Mouse (Mus musculus) CH12.LX (cell line): Measurements from ENCODE around the gene Gpr179. TPM values are rescaled to one million over a fixed set of nuclear protein-coding genes. Genes with fewer than 3 reads are reported as not detected.

Experiments used
- DNase-seq: peaks from one replicate; pipeline ENCODE4 v3.0.0-alpha.2; 2013; ENCODE audit errors: extremely low read depth
- H3K27ac ChIP-seq: 2 replicates; pipeline ENCODE4 v1.5.1; 2012; ENCODE audit warnings: low read depth, mild to moderate bottlenecking, control low read depth, moderate library complexity; ENCODE audit not compliant: insufficient read depth
- H3K27me3 ChIP-seq: replicated peaks from 2 replicates; pipeline ENCODE3; 2012; ENCODE audit warnings: inconsistent platforms
- H3K36me3 ChIP-seq, 2 experiments: replicated peaks in 1 of 2; 2 replicates each; pipeline versions ENCODE3 to v1.6.1; 2012; ENCODE audit warnings: inconsistent platforms in 1 of 2, low read length in 1 of 2, mild to moderate bottlenecking in 1 of 2, mixed read lengths in 1 of 2, moderate library complexity in 1 of 2; ENCODE audit not compliant: control insufficient read depth in 1 of 2, insufficient read depth in 1 of 2
- H3K4me1 ChIP-seq, 2 experiments: 2 replicates each; pipeline ENCODE4 v1.6.1; 2012; ENCODE audit warnings: inconsistent platforms in 1 of 2, moderate library complexity in 1 of 2; ENCODE audit not compliant: insufficient read depth in 2 of 2, control insufficient read depth in 1 of 2
- H3K4me2 ChIP-seq: 2 replicates; pipeline ENCODE4 v1.6.1; 2012; ENCODE audit warnings: low read depth, mild to moderate bottlenecking, control low read depth; ENCODE audit not compliant: poor library complexity, insufficient read depth, severe bottlenecking
- H3K4me3 ChIP-seq, 3 experiments: fragments of 150-350 bp in 1 of 3; sonication (generic) in 1 of 3; replicated peaks in 1 of 3; 2 replicates each; pipeline versions ENCODE3 to v1.5.1; 2011 to 2012; ENCODE audit warnings: low read depth in 2 of 3, low read length in 2 of 3, mild to moderate bottlenecking in 2 of 3, moderate library complexity in 2 of 3, control low read depth in 1 of 3, improper control_type of control experiment in 1 of 3, inconsistent platforms in 1 of 3, mixed read lengths in 1 of 3; ENCODE audit not compliant: poor library complexity in 1 of 3
- H3K79me2 ChIP-seq: replicated peaks from 2 replicates; pipeline ENCODE4 v1.6.1; 2012; ENCODE audit warnings: mild to moderate bottlenecking, moderate library complexity; ENCODE audit not compliant: control insufficient read depth, poor library complexity, insufficient read depth, severe bottlenecking; ENCODE audit errors: extremely low read depth
- H3K9ac ChIP-seq: 2 replicates; pipeline ENCODE4 v1.6.1; 2012; ENCODE audit warnings: low read depth, mild to moderate bottlenecking, control low read depth, moderate library complexity; ENCODE audit not compliant: insufficient read depth
- H3K9me3 ChIP-seq: replicated peaks from 2 replicates; pipeline ENCODE3; 2012; ENCODE audit warnings: low read length, inconsistent platforms, mixed read lengths
- BHLHE40 ChIP-seq: IDR thresholded peaks from 2 replicates; pipeline ENCODE4 v1.6.1; 2011; ENCODE audit warnings: mild to moderate bottlenecking, low read depth, low read length, improper control_type of control experiment
- CHD2 ChIP-seq: IDR thresholded peaks from 2 replicates; pipeline ENCODE4 v1.6.1; 2011; ENCODE audit warnings: low read length, improper control_type of control experiment
- ETS1 ChIP-seq: conservative IDR thresholded peaks from 2 replicates; pipeline ENCODE4 v1.6.1; 2012; ENCODE audit warnings: low read depth, mild to moderate bottlenecking, inconsistent platforms, low read length, improper control_type of control experiment, moderate library complexity
- HCFC1 ChIP-seq: IDR thresholded peaks from 2 replicates; pipeline ENCODE4 v1.6.1; 2012; ENCODE audit warnings: low read depth, mild to moderate bottlenecking, inconsistent platforms, low read length, improper control_type of control experiment
- IRF4 ChIP-seq: IDR thresholded peaks from 2 replicates; pipeline ENCODE4 v1.6.1; 2014; ENCODE audit warnings: low read depth, mild to moderate bottlenecking, inconsistent platforms, low read length, improper control_type of control experiment
- JUND ChIP-seq: conservative IDR thresholded peaks from 2 replicates; pipeline ENCODE4 v1.6.1; 2011; ENCODE audit warnings: low read depth, low read length, improper control_type of control experiment
- MAFK ChIP-seq: IDR thresholded peaks from 2 replicates; pipeline ENCODE4 v1.6.1; 2011; ENCODE audit warnings: low read length, improper control_type of control experiment; ENCODE audit not compliant: insufficient replicate concordance
- MXI1 ChIP-seq: IDR thresholded peaks from 2 replicates; pipeline ENCODE4 v1.6.1; 2011; ENCODE audit warnings: mild to moderate bottlenecking, low read depth, low read length, improper control_type of control experiment
- MYC ChIP-seq: IDR thresholded peaks from 2 replicates; pipeline ENCODE4 v1.6.1; 2011; ENCODE audit warnings: low read depth, mild to moderate bottlenecking, improper control_type of control experiment, low read length
- NELFE ChIP-seq: IDR thresholded peaks from 2 replicates; pipeline ENCODE4 v1.6.1; 2011; ENCODE audit warnings: low read depth, low read length, improper control_type of control experiment
- NRF1 ChIP-seq: IDR thresholded peaks from 2 replicates; pipeline ENCODE4 v1.6.1; 2014; ENCODE audit warnings: low read depth, mild to moderate bottlenecking, inconsistent platforms, low read length, improper control_type of control experiment, moderate library complexity
- POLR2AphosphoS2 ChIP-seq: IDR thresholded peaks from 2 replicates; pipeline ENCODE4 v1.6.1; 2011; ENCODE audit warnings: low read depth, low read length, improper control_type of control experiment
- RCOR1 ChIP-seq: conservative IDR thresholded peaks from 2 replicates; pipeline ENCODE4 v1.6.1; 2012; ENCODE audit warnings: low read depth, mild to moderate bottlenecking, inconsistent platforms, low read length, improper control_type of control experiment
- SIN3A ChIP-seq: IDR thresholded peaks from 2 replicates; pipeline ENCODE4 v1.6.1; 2012; ENCODE audit warnings: low read length, improper control_type of control experiment, inconsistent platforms
- SMC3 ChIP-seq: IDR thresholded peaks from 2 replicates; pipeline ENCODE4 v1.6.1; 2011; ENCODE audit warnings: low read depth, low read length, improper control_type of control experiment
- USF1 ChIP-seq: IDR thresholded peaks from 2 replicates; pipeline ENCODE4 v1.6.1; 2014; ENCODE audit warnings: low read depth, mild to moderate bottlenecking, inconsistent platforms, low read length, improper control_type of control experiment
- USF2 ChIP-seq: conservative IDR thresholded peaks from 2 replicates; pipeline ENCODE4 v1.6.1; 2011; ENCODE audit warnings: low read depth, low read length, improper control_type of control experiment
- ZC3H11A ChIP-seq: IDR thresholded peaks from 2 replicates; pipeline ENCODE4 v1.6.1; 2012; ENCODE audit warnings: low read depth, mild to moderate bottlenecking, inconsistent platforms, low read length, improper control_type of control experiment
- ZMIZ1 ChIP-seq: IDR thresholded peaks from 2 replicates; pipeline ENCODE4 v1.6.1; 2012; ENCODE audit warnings: low read depth, mild to moderate bottlenecking, inconsistent platforms, low read length, improper control_type of control experiment
- dilution Hi-C: fragments of 300-500 bp; cut with MboI; formaldehyde crosslinking; loops from 2 replicates; pipeline ENCODE4 v1.14.3; 2020; ENCODE audit warnings: low sequenced_read_pairs; ENCODE audit not compliant: extremely low pct_unique_long_range_greater_than_20kb, extremely low pct_ligation_motif_present
- in situ Hi-C: fragments of 300-500 bp; cut with MboI; formaldehyde crosslinking; loops from 3 replicates; pipeline ENCODE4 v1.14.3; 2019; ENCODE audit warnings: low sequenced_read_pairs, low pct_ligation_motif_present, low pct_unique_long_range_greater_than_20kb, mixed read lengths
- polyA plus RNA-seq: library from polyadenylated mRNA; unstranded; fragments of >175 nt; gene quantifications from 2 replicates; pipeline ENCODE4 v1.2.1, GENCODE M21; 2012; ENCODE audit warnings: low read depth; ENCODE audit not compliant: insufficient read length
- total RNA-seq, 2 experiments: library from RNA; depleted of rRNA; stranded (reverse); fragments of 300-350 nt in 1 of 2; fragments of >200 nt in 1 of 2; gene quantifications; 2 replicates each; pipeline ENCODE4 v1.2.3; 2012 to 2014

Gpr179 gene
- total and polyA plus RNA-seq, 3 experiments: 0.03 to 0.08 TPM; not detected in 1

DNA sequence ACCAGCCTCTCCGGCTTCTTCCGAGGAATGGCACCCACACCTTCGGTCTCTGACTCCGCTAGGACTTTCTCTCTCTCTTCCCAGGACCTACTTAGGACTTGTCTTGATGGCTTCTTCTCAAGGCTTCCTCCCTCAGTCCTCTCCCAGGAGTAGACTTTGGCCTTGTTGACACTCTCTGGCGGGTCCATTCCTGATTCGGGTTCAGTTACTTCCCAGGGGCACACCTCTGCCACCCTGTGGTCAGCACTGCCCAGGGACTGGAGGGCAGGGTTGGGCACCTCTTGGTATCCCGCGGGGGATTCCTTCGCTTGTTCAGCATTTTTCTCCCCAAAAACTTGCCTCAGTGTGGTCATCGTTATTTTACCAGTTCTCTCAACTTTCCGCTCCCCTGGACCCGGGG is 14.5 kb downstream of the Gpr179 start:
- no peak overlapping the region for H3K4me3 ChIP-seq
- peaks cover 0 to 9% of the 10 kb centered on the region in 2 experiments for H3K36me3 ChIP-seq
- peaks cover 21 to 46% of the 10 kb centered on the region in 2 experiments for H3K4me1 ChIP-seq
- DNase-seq: no peak
- no peaks in the 10 kb centered on the region for H3K79me2 ChIP-seq
- no peak overlapping the region for H3K4me2 ChIP-seq
- no peak for TF ChIP-seq ZC3H11A
- TF ChIP-seq ZMIZ1: no peak
- TF ChIP-seq NRF1: no peak
- no peak for TF ChIP-seq HCFC1
- TF ChIP-seq MXI1: no peak
- no peak for TF ChIP-seq RCOR1
- no peak for TF ChIP-seq SMC3
- no peaks in the 10 kb centered on the region for H3K27me3 ChIP-seq
- H3K9me3 ChIP-seq: no peaks in the 10 kb centered on the region
- no peak overlapping the region for H3K27ac ChIP-seq
- dilution Hi-C loops: no loop called here
- H3K9ac ChIP-seq: no peak overlapping the region
- in situ Hi-C loops: no loop called here

DNA sequence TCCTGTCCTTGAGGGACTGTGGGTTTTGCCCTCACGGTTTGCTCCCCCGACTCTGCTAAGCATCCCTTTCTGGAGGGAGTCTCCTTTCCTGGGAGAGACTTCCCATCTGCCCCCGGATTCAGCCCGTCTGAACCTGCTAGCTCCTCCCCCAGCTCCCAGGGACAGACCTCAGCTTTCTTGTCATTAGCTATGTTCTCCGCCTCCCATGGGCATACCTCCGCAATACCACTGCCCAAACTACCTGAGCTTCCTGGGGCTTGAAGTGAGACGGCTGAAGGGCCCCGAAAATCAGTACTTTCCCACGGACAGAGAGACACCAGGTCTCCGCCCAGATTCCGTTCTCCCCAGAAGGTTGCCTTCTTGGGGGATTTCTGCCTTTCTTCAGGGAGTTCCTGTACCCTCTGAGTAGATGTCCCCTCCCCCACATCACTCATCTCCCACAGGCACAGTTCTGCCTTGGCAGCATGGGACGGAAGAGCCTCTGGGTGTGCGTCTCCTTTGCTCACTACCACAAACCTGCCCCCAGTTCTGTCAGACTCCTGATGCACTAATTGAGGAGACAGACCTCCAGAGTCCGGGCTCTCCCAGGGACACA is 15.0 kb downstream of the Gpr179 start:
- H3K27me3 ChIP-seq: no peaks in the 10 kb centered on the region
- no peak overlapping the region for H3K4me3 ChIP-seq
- H3K9me3 ChIP-seq: no peaks in the 10 kb centered on the region
- H3K36me3 ChIP-seq: peaks cover 0 to 14% of the 10 kb centered on the region in 2 experiments
- H3K4me1 ChIP-seq: peaks cover 20 to 48% of the 10 kb centered on the region in 2 experiments
- no peaks in the 10 kb centered on the region for H3K79me2 ChIP-seq
- dilution Hi-C loops: no loop called here
- no peak for DNase-seq
- no peak overlapping the region for H3K9ac ChIP-seq
- no peak overlapping the region for H3K27ac ChIP-seq
- in situ Hi-C loops: no loop called here
- no peak overlapping the region for H3K4me2 ChIP-seq
- TF ChIP-seq USF2: no peak
- TF ChIP-seq SIN3A: no peak
- no peak for TF ChIP-seq BHLHE40
- no peak for TF ChIP-seq IRF4
- TF ChIP-seq ETS1: no peak
- TF ChIP-seq MYC: no peak
- TF ChIP-seq MAFK: no peak
- no peak for TF ChIP-seq POLR2AphosphoS2
- TF ChIP-seq USF1: no peak
- no peak for TF ChIP-seq JUND
- no peak for TF ChIP-seq CHD2
- TF ChIP-seq NELFE: no peak
